Mouse (Mus musculus): Measurements from ENCODE around the gene Ascc1.

- TF ChIP-seq CTCF (IDR thresholded peaks at IDR 0.05; ENCODE audit: borderline replicate concordance, insufficient read depth, low read depth, low read length) (no peak), POLR2A (IDR thresholded peaks at IDR 0.05; ENCODE audit: borderline replicate concordance, insufficient read depth, low read length) (no peak)
Observed at GRCm38 (mm10) chr10:60080982-60081825, 78.6 kb downstream of the Ascc1 start.
